Mouse (Mus musculus) heart, adult 18-20 months (tissue): ENCODE results near the gene Gm6169. TPM values are rescaled to one million over a fixed set of nuclear protein-coding genes. Genes with fewer than 3 reads are reported as not detected.
"Not testable (repeated sequence)": the region's sequence is repeated elsewhere in the genome, so short reads cannot be mapped to it uniquely, and the experiment has no call there.

Experiments
- DNase-seq, 2 experiments: peaks; one replicate each; pipeline ENCODE4 v3.0.0; 2021 to 2022; ENCODE audit warnings: mixed read lengths in 1 of 2
- long read RNA-seq, 2 experiments: library from polyadenylated mRNA; stranded (forward); transcript quantifications; one replicate each; pipeline ENCODE4 v2.0.0; 2021
- total RNA-seq, 2 experiments: library from RNA; stranded (reverse); gene quantifications; 2 replicates each; pipeline ENCODE4 v1.2.3; 2021

The Gm6169 gene
- total RNA-seq, result 1 to 10 TPM in 1 of 2 experiments, not detected in 1; 9.8 TPM
- long read RNA-seq, experiment 1, result 0 reads
- long read RNA-seq, experiment 2, partial matches to known transcripts, result 0 of 1 reads
- long read RNA-seq, experiment 2, other reads (novel, unspliced or antisense), result 0 of 1 reads

- peak; percentile 8 to 34 for DNase-seq
Observed at GRCm38 (mm10) chr13:97099187-97099852, at the start of gene Gm6169. Gene Gm6169, minus strand, starts transcription at chr13:97099237.

GRCm38 (mm10) chr13:97145834-97146233, 46.8 kb upstream of the Gm6169 start:
- peak; percentile 12 to 67 for DNase-seq

GRCm38 (mm10) chr13:97142321-97142720, 43.3 kb upstream of the Gm6169 start:
- DNase-seq, result no peak

- DNase-seq, result not testable (repeated sequence)
Observed at GRCm38 (mm10) chr13:97138404-97138931, 39.4 kb upstream of the Gm6169 start.

- peak; percentile 93 for DNase-seq
Observed at GRCm38 (mm10) chr13:97137466-97138400, 38.7 kb upstream of the Gm6169 start, which contains the start of the genes Gfm2 and Nsa2. Gene Gfm2, plus strand, starts transcription at chr13:97137937. Gene Nsa2, minus strand, starts transcription at chr13:97137937.

GRCm38 (mm10) chr13:97130413-97130812, 31.4 kb upstream of the Gm6169 start:
- DNase-seq, result not testable (repeated sequence)

- DNase-seq, result not testable (repeated sequence)
Observed at GRCm38 (mm10) chr13:97129654-97130053, 30.6 kb upstream of the Gm6169 start.

- no peak for DNase-seq
Observed at GRCm38 (mm10) chr13:97121341-97121740, 22.3 kb upstream of the Gm6169 start.

GRCm38 (mm10) chr13:97109046-97109445, 10.0 kb upstream of the Gm6169 start:
- no peak for DNase-seq

- not testable (repeated sequence) for DNase-seq
Observed at GRCm38 (mm10) chr13:97107721-97108120, 8.7 kb upstream of the Gm6169 start.

- DNase-seq, result no peak
Observed at GRCm38 (mm10) chr13:97104996-97105395, 6.0 kb upstream of the Gm6169 start.

GRCm38 (mm10) chr13:97095726-97096125, 3.3 kb downstream of the Gm6169 start:
- no peak for DNase-seq

GRCm38 (mm10) chr13:97088183-97088582, 10.9 kb downstream of the Gm6169 start:
- no peak for DNase-seq

GRCm38 (mm10) chr13:97087421-97087820, 11.6 kb downstream of the Gm6169 start:
- no peak for DNase-seq

- DNase-seq, result no peak
Observed at GRCm38 (mm10) chr13:97086316-97086715, 12.7 kb downstream of the Gm6169 start.

- DNase-seq, result no peak
Observed at GRCm38 (mm10) chr13:97082432-97082831, 16.6 kb downstream of the Gm6169 start.

GRCm38 (mm10) chr13:97080615-97081014, 18.4 kb downstream of the Gm6169 start:
- no peak for DNase-seq

- DNase-seq, result no peak
Observed at GRCm38 (mm10) chr13:97080201-97080600, 18.8 kb downstream of the Gm6169 start.

GRCm38 (mm10) chr13:97077556-97077955, 21.5 kb downstream of the Gm6169 start:
- DNase-seq, result no peak

- no peak for DNase-seq
Observed at GRCm38 (mm10) chr13:97073497-97073896, 25.5 kb downstream of the Gm6169 start.

GRCm38 (mm10) chr13:97071626-97072241, 27.3 kb downstream of the Gm6169 start:
- peak in 1 of 2 experiments; percentile 8 for DNase-seq
